Mouse (Mus musculus) cerebellum, adult 11 months (tissue): ENCODE measurements around the gene Unc50.
A peak's percentile ranks its signal among the peaks of the same experiment; 100 is the strongest.

Source experiments
- DNase-seq: peaks from one replicate; pipeline ENCODE4 v3.0.0; 2022

Unc50 gene

DNA sequence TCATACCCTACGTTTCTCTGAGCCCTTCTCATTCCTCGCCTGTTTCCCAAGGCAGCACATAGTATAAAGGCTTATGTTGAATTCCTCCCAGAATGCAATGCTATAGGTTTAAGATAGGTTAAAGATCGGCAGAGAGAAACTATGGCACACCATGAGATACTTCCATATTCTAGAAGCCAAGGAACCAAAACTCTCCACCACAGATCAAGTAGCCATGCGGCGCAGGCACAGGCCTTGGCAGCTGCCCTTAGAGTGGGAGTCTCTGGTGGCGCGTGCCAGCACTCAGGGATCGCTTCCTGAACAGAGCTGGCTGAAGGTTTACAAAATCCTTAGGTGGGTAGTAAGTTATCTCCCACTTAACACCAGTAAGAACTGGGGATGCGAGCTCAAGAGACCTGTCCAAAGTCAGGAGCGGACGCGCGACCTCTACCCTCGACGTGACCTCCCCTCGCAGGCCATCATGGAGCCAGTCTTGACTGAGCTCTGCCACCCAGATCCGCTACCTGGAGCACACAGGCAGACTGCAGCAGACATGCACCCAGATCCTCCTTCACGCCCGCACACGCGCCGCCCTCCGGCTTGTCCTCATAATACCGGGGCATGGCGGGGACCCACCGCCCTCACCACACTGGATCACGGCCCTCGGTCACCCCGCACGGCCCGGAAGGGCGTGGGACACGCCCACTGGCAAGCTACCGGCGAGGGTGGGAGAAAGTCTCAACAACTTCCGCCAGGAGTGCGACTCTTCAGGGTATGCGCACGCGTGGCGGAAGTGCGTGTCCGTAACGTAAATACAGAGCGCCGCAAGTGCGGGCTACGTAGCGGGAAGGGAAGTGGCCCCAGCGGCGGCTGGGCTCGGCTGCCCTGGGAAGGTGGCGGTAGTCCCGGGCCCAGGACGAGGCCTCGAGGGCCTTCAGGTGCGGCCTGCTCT, at the start of gene Unc50, which contains the start of gene Coa5:
Gene Unc50 (plus strand): TSS at position 774 of the 931 bp plus-strand sequence.
Gene Coa5 (minus strand): TSS at position 738 of the 931 bp plus-strand sequence.
- DNase-seq: peak; percentile 92

DNA sequence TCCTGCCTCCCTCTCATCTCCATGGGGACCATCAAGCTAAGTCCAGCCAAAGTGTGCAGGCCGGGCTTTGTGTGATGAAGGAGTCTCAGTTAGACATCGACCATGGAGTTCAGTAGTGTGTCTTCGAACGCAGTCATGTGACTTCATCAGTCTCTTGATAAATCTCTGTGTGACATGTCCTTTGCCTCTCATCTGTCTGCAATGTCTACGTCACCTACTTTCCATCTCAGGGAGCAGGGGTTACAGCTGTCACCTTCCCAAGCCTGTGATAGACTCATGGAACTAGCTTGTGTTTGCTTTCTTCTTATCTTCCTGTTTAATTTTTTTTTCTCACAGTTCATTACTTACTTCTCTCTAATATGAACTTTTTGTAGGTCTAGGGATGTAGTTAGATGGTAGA, 49.0 kb upstream of the Unc50 start:
- no peak for DNase-seq

DNA sequence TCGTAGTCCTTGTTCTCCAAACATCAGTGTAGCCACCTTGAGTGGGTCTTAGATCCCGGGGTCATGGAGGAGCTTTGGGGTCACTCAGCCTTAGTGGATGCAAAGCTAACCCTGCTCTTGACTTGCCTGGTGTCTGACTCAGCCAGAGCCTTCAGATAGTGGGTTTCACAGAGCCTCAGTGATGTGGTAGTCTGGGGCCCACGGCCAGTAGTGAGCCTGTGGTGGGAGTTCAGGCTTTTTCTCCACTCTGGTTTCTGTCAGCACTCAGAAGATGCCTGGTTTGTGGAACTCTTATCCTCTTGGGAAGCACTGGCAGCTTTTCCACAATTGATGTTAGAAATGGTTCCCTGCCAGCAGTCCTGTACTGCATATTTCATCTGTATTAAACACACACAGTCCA, 45.6 kb upstream of the Unc50 start:
- no peak for DNase-seq

DNA sequence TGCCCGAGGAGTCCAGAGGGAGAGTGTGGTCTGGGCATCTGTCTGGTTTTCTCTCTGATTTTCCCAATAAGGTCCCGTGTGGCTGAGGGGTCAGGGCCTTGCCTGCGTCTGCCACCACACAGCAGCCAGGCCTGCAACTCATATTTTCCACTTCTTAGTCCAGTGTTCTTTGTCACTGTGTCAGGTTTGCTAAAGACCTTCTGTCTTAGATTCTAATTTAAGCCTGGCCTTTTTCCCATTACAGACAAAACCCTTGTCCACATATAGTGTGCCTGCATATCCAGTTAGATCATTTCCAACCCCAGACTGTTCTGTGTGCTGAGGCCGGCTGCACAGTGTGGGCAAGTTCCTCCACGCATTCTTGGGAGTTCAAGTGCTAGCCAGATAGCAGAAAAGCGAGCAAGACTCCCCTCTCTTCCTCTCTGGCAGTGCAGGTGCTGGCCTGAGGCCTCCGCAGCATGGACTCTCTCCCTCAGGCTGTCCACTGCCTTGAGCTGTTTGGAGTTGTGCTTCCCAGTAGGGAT, 43.4 kb upstream of the Unc50 start:
- no peak for DNase-seq

DNA sequence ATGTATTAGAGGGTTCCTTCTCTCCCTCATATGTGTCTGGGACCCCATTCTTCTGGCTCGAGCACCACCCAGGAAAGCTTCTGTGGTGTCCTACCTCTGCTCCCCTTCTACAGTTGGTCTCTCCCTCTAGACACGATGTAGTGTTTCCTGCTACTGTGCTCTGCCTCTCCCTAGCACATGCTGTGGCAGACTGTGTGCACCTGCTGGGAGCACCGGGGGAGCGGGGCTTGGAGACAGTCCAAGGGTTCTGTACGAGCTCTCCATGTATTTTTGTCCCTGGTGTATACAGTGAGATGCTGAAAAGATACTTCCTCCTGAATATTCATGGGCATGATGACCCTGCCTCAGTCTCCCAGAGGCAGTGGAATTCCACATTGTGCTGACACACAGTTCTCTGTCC, 36.8 kb upstream of the Unc50 start:
- no peak for DNase-seq

DNA sequence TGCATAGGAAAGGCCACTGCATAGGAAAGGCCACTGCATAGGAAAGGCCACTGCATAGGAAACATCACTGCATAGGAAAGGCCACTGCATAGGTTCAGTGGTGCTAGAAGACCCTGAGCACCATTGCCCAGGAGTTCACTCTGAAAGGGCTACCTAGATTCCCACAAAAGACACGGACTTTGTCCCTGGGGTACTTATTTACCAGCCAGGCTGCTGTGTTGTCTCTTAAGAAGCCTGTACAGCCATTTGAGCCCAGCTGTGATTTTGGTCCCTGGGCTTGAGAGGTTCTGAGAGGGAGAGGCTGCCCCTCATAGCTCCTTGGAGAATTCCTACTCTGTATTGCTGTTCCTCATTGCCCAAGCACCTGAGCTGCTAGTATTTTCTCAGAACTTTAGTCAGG, 33.5 kb upstream of the Unc50 start:
- no peak for DNase-seq

DNA sequence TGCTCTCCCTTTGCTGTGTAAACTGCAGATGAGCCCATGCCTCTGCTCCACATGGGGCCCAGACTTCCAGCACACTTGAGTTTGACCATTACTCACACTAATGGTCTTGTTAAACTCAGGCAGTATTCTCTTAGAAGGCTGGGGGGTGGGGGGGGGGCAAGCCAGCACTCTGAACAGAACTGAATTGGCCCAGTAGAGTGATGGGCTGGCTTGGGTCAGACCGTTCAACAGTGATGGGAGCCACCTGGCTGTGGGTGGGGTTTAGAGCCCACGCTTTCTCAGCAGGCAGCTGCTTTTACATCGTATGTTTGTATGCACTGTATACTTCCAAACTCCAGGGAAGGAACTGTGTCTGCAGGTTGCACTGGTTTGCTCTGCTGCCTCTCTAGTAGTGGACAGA, 31.0 kb upstream of the Unc50 start:
- no peak for DNase-seq

DNA sequence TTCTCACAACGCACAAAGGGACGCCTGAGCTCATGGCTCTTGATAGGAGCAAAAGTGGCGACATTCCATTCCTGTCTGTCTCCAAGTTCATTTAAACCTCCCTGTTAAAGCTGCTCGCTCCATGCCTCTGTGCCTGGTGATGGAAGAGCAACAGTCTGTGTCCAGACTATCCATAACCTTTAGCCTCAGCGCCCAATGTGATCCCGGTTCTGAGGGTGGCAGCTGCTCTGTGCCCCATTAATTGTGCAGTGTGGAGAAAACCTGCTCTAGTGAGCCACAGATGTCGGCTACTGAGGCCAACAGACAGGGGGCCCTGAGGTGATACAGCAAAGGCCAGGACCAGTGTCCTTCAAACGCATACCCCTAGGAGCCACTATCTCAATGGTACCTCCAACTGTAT, 30.2 kb upstream of the Unc50 start:
- DNase-seq: no peak

DNA sequence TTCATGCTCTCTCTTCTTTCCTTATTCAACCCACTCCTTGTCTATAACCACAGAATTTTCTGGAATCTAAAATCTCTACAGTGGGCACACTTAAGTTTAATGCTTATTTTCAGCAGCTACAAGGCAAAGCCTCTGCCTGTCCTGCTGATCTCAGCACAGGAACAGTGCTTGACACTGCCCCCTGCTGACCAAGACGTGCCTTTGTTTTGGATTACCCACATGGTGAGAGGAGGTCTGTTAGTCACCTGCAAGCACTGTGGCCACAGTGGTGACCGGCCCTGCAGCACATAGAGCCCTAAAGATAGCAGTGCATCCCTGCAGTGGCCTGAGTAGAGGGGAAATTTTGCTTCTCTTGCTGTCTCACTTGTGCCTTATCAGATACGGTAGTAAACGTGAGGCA, 28.3 kb upstream of the Unc50 start:
- peak; percentile 71 for DNase-seq

DNA sequence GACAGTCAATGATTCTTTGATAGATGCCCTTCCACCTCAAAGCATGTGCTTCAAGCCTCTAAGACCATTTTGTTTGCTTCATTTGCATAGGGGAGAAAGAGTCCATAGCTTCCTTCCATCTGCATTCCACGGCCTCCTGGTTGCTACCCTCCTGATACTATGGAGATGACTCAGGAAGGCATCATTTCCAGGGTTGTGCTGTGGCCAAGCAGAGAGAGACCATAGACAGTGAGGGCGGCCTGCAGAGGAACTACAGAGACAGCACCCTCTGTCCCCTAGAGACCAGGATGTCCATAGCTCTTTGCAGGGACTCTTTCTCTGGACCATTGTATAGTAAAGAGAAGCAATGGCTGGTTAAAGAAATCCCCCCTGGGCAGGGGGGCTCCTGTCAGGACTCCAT, 24.8 kb upstream of the Unc50 start:
- no peak for DNase-seq

DNA sequence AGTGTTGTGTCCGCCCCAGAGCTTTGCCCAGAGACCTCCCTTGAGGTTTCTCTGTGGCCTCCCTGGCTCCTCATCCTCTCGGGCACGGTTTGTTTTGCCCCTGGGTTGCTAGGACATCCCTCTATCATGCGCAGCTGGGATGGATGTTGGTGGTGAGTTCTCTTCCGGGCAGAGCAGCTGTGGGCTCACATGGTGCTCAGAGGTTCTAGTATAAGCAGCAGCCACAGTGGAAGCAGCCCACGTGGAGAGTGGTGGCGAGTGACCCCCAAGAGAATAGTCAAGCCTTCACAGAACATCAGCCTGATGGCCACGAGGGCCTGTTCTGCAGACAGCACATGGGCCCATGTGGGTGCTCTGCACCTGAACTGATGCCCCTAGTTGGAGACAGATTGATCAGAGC, 22.7 kb upstream of the Unc50 start:
- DNase-seq: no peak

DNA sequence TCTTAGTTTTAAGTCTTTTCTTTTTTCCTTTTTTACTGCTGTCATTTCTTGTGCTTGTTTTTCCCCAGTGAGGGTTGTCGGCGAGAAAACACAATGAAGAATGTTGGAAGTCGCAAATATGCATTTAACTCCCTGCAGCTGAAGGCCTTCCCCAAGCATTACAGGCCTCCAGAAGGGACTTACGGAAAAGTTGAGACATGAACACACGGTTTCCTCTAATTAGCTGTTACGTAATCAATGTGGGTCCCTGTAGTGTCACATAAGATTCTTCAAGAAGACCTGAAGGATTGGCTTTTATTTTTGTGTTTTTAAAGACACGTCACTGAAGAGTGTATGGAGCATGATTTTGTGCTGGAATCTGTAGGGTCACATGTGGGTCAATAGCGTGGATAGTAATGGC, 21.9 kb upstream of the Unc50 start:
- DNase-seq: no peak

DNA sequence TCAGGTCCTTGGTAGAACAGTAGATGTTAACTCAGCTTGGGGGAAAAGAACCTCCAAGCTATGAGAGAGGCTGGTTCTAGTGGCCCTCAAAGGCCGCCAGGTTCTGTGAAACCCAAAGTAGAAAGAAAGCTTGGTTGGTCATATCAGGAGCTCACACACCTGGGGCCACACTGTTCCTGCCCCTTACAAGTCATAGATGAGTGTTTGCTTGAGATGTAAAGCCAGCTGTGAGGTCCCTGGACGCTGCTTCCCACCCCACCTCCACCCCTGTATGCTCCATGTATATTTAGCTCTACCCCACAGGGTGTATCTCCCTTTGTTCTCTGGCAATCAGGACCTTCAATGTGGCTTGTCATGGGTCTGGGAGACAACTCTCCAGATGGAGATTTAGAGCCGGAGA, 21.3 kb upstream of the Unc50 start:
- DNase-seq: no peak

DNA sequence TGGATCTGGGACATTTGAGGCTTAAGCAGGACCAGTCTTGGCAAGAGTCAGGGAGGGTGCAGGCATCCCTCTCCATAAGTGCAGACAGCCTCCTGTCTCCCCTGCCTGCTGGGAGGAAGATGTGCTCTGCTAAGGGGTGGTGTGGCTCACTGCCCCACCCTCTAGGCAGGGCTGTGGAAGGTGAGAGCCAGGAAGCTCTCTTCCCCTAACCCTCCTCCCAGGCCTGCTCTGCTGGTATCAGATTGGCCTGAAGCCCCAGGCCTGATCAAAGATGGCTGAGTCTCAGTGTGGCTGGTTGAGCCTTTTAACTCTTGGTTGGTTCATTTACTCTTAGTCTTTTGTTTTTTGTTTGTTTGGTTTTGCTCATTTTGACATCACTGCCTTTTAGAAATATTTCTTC, 20.3 kb upstream of the Unc50 start:
- DNase-seq: no peak

DNA sequence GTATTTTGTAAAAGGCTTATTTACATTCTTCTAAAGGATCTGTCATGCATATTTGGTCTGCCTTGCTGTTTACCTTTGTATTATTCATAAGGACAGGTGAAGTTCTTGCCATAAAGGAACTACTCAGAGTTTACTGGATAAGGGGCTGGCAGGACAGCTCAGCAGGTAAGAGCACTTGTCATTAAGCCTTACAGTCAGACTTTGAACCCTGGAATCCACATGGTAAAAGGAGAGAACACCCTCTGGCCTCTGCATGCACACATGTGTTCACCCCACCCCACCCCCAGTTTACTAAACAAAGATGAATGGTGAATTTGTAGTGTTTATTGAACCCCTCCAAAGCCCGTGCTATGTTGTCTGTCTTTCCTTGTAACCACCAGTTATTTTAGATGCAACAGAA, 14.5 kb upstream of the Unc50 start:
- DNase-seq: no peak

DNA sequence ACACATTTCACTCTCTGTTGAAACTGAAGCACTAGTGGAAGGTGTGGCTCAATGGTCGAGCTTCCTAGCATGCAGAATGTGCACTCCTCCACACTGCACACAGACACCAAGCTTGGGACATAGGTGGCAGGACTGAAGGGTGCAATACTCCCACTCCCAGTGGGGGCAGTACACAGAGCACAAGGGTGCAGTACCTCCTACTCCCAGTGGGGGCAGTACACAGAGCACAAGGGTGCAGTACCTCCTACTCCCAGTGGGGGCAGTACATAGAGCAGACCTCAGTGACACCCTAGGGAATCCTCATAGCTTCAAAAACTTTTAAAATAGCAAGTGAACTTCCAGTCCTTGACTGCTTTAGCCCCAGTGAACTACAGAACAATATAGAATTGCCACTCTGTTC, 10.5 kb upstream of the Unc50 start:
- DNase-seq: peak; percentile 26

DNA sequence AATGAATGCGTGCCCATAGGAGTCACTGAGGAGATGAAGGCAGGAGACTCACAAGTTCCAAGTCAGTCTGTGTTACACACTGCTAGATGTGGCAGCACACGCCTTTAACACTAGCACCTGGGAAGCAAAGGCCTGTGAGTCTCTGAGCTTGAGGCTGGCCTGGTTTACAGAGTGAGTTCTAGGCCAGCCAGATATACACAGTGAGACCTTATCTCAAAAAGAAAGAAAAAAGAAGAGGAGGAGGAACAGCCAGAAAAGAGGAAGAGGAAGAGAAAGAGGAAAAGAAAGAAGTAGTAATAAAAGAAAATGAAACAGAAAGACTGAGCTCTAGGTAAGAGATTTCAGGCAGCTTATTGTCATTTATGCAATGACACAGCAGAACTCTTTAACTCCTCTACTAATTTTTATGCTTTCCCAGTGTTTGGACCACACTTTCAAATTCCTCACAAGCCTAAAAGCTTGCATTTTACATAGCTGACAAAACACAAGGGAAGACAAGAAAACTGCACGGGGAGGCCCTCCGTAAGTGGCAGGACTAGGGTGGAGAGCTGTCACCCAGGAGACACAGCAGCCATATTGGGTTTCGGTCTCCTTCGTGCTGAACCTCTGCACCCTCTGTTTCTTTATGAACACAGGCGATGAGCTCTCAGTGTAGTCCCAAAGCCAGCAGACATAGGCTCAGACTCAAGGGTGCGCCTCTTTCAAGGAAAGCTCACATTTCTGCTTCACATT, 2.6 kb upstream of the Unc50 start:
- no peak for DNase-seq

DNA sequence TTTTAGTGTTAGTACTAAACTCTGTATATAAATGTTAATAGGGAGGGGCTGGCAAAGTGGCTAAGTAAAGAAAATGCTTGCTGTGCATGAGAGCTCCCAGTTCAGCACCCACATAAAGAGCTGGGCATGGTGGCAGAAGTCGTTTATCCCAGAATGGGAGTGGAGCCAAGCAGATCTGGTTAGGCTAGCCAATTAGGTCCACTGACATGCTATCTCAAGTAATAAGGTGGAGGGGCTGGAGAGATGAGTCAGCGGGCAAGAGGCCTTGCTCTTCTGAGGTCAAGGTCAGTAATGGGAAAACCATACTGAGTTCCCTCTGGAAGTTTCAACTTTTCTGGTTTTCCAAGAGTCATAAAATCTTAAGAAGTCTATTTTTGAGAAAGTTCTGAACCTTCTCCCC, 1.0 kb upstream of the Unc50 start:
- DNase-seq: no peak

DNA sequence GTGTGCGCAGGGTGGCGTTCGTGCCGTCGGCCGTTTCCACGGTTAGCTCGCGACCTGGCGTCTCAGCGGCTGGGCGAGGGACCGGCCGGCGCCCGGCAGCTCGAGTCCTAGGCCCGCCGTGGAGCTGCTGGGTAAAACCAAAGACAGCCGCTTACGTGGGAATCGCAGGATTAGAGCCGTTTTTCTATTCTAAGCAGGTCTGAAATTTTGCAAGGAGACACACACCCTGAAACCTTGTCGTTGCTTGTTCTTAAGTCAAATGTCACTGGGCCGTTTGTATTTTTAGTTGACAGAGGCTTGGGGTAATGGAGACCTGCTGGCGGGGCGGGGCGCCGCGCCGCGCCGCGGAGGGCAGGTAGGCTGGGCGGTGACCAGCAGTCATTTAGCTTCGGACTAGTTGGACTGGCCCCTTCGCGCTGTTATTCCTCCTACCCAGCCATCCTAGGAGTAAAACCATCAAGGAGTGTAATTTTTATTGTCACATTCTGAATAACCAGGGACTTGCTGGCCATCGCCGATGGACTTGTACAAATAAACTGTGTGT, 430 bp downstream of the Unc50 start:
- DNase-seq: no peak

DNA sequence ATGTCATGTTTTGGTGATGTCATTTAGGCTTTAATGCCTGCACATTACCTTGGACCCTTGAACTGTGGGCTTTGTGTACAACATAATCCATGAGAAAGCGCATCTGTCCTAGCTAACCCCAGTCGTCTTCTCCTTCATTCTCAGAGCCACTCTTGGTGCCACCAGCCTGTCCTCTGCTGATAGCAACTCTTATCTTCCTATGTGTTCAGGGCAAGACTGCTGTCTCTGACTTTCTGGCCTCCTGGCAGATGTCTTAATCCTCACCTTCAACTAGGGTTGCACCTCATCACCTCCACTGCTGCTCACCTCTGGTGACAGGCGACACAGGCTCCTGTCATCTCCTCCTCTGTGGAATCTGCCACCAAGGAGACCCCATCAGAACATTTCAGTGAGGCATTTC, 6.5 kb downstream of the Unc50 start:
- DNase-seq: no peak

DNA sequence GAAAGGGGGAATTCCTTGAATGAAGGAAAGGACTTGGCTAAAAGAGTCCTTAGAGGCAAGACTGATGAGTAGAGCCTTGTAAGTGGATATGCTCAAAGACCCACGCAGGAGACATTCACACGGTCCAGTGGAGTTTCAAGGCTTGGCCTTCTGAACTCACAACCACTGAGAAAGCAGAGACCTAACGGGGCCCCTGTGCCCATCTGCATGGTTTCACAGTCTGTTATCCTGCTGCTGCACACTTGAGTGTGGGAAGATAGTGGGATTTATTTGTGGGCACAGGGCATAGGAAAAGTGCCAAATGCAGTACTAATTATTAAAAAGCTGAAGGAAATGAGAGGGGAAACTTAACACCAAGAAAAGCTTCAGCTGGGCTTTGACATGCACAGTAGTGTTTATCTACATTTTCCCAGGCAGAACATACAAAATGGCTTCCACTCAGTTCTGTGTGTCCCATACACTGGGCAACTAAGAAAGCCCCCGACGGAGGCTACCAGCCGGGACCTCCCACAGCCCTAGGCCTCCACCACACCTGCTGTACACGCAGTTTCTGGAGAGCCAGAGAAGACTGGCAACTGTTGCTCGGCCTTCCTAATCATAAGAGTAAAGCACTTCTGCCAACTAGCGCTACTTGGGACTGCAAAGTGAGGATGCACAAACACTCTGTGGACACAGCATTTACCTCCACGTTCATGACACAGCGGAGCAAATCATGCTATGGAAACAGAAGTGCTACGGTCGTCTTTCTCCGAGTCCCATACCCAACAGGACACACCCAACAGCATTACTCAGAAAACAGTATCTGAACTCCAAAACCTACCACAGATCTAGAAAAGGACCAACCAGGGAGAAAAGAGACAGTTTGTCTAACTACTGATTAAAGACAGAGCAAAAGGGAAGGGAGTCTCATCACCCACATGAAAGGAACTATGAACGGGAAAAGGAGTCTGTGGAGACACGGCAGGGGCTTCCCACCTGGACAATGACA, 13.2 kb downstream of the Unc50 start:
- DNase-seq: no peak

DNA sequence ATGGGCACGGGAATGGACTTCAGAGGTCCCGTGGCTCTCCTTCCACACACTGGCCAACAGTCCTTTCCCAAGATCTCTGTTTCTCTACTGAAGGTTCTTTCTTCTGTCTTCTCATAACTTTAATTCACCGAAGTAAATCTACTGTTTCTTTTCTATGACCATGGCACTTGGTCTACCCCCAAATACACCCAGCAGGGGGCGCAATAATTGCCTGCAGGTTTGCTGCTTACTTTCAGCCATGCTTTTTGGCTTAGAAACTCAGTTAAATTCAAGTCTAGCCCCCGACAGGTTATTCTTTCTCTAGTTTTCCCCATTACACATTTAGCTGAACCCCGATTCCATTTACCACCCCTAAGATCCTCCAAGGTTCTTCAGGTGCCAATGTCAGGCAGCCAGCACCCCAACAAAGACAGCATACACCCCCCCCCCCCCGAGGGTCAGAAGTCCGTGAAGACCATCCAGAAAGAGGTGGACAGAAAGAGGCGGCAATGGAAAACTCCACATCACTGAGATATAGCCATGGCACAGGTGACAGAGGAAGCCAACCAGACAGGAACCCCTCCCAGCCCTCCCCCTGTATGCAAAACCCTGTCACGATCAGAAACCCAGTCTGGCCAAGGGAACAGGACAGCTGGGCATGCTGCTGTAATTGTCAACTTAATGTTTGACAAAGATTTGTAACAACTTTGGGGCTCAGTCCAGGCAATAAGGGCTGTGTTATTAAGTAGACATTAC, 18.6 kb downstream of the Unc50 start:
- peak; percentile 36 for DNase-seq
